Mouse (Mus musculus): Measurements from ENCODE around the gene Nckap5. TPM values are rescaled to one million over a fixed set of nuclear protein-coding genes. Genes with fewer than 3 reads are reported as not detected.

Gene Nckap5
- polyA plus RNA-seq, 1 experiment from 2014 or later = 24.1 TPM

GRCm38 (mm10) chr1:126432285-126432684, 398.3 kb downstream of the Nckap5 start:
- WGBS = 85% methylated on average over 4 of the region's 4 CpGs
- no peak for ATAC-seq (ENCODE audit: low FRiP score)

GRCm38 (mm10) chr1:126431594-126431993, 399.0 kb downstream of the Nckap5 start:
- 31% methylated on average over 5 of the region's 5 CpGs for WGBS
- Histone ChIP-seq H3K4me1 (no peaks in the 10 kb centered on the region), H3K36me3 (no peaks in the 10 kb centered on the region), H3K27me3 (no peaks in the 10 kb centered on the region), H3K27ac (no peak overlapping the region), H3K9me3 (replicated peaks) (no peaks in the 10 kb centered on the region), H3K9ac (no peak overlapping the region), H3K4me3 (no peak overlapping the region), H3K4me2 (replicated peaks) (no peak overlapping the region)
- ATAC-seq (ENCODE audit: low FRiP score) = peak; percentile 72

More at GRCm38 (mm10) chr1:126432285-126432684, 398.3 kb downstream of the Nckap5 start:
- Histone ChIP-seq H3K4me3 (no peak overlapping the region), H3K27ac (no peak overlapping the region), H3K4me2 (replicated peaks) (no peak overlapping the region), H3K9me3 (replicated peaks) (no peaks in the 10 kb centered on the region), H3K27me3 (no peaks in the 10 kb centered on the region), H3K4me1 (peaks cover 5% of the 10 kb centered on the region; the same call in 1 of the 2 replicates), H3K9ac (no peak overlapping the region), H3K36me3 (no peaks in the 10 kb centered on the region)

- Histone ChIP-seq H3K27ac (no peak overlapping the region), H3K9me3 (replicated peaks) (no peaks in the 10 kb centered on the region), H3K4me3 (no peak overlapping the region), H3K4me2 (replicated peaks) (no peak overlapping the region), H3K27me3 (no peaks in the 10 kb centered on the region), H3K36me3 (no peaks in the 10 kb centered on the region), H3K4me1 (no peaks in the 10 kb centered on the region; the same call in 1 of the 2 replicates), H3K9ac (no peak overlapping the region)
- WGBS = 92% methylated on average over 5 of the region's 5 CpGs
- ATAC-seq (ENCODE audit: low FRiP score) = no peak
Observed at GRCm38 (mm10) chr1:126411426-126411825, 419.2 kb downstream of the Nckap5 start.

- Histone ChIP-seq H3K4me2 (replicated peaks) (no peak overlapping the region), H3K27me3 (no peaks in the 10 kb centered on the region), H3K36me3 (no peaks in the 10 kb centered on the region), H3K9ac (no peak overlapping the region), H3K4me1 (no peaks in the 10 kb centered on the region), H3K9me3 (replicated peaks) (no peaks in the 10 kb centered on the region), H3K4me3 (no peak overlapping the region), H3K27ac (no peak overlapping the region)
- no peak for ATAC-seq (ENCODE audit: low FRiP score)
- 29% methylated on average over 4 of the region's 4 CpGs for WGBS
Observed at GRCm38 (mm10) chr1:126407886-126408285, 422.7 kb downstream of the Nckap5 start.

GRCm38 (mm10) chr1:126405543-126405942, 425.1 kb downstream of the Nckap5 start:
- Histone ChIP-seq H3K36me3 (no peaks in the 10 kb centered on the region), H3K4me1 (no peaks in the 10 kb centered on the region), H3K27me3 (no peaks in the 10 kb centered on the region), H3K9ac (no peak overlapping the region), H3K4me2 (replicated peaks) (no peak overlapping the region), H3K9me3 (replicated peaks) (no peaks in the 10 kb centered on the region), H3K4me3 (no peak overlapping the region), H3K27ac (no peak overlapping the region)
- no peak for ATAC-seq (ENCODE audit: low FRiP score)
- WGBS = 94% methylated on average over 2 of the region's 2 CpGs

- ATAC-seq (ENCODE audit: low FRiP score) = no peak
- no peaks in the 10 kb centered on the region for H3K27me3 ChIP-seq
Observed at GRCm38 (mm10) chr1:126403970-126404369, 426.6 kb downstream of the Nckap5 start.

GRCm38 (mm10) chr1:126391204-126391603, 439.4 kb downstream of the Nckap5 start:
- peaks cover 4% of the 10 kb centered on the region; the same call in 1 of the 2 replicates for H3K4me1 ChIP-seq
- ATAC-seq (ENCODE audit: low FRiP score) = no peak

More at GRCm38 (mm10) chr1:126403970-126404369, 426.6 kb downstream of the Nckap5 start:
- H3K9ac ChIP-seq = no peak overlapping the region
- no peaks in the 10 kb centered on the region for H3K36me3 ChIP-seq
- H3K4me2 ChIP-seq (replicated peaks) = no peak overlapping the region
- no peak overlapping the region for H3K27ac ChIP-seq
- H3K4me3 ChIP-seq = no peak overlapping the region
- no peaks in the 10 kb centered on the region for H3K4me1 ChIP-seq
- no peaks in the 10 kb centered on the region for H3K9me3 ChIP-seq (replicated peaks)

GRCm38 (mm10) chr1:126377339-126377980, 453.1 kb downstream of the Nckap5 start:
- H3K4me3 ChIP-seq = no peak overlapping the region
- 71% methylated on average over 9 of the region's 9 CpGs for WGBS
- no peak for ATAC-seq (ENCODE audit: low FRiP score)
- no peaks in the 10 kb centered on the region for H3K36me3 ChIP-seq
- no peaks in the 10 kb centered on the region for H3K9me3 ChIP-seq (replicated peaks)
- H3K9ac ChIP-seq = no peak overlapping the region
- H3K4me2 ChIP-seq (replicated peaks) = no peak overlapping the region
- no peaks in the 10 kb centered on the region for H3K4me1 ChIP-seq
- H3K27me3 ChIP-seq = no peaks in the 10 kb centered on the region
- H3K27ac ChIP-seq = no peak overlapping the region

More at GRCm38 (mm10) chr1:126391204-126391603, 439.4 kb downstream of the Nckap5 start:
- Histone ChIP-seq H3K27ac (no peak overlapping the region), H3K4me3 (no peak overlapping the region), H3K9me3 (replicated peaks) (no peaks in the 10 kb centered on the region), H3K4me2 (replicated peaks) (no peak overlapping the region), H3K9ac (no peak overlapping the region), H3K27me3 (no peaks in the 10 kb centered on the region), H3K36me3 (no peaks in the 10 kb centered on the region)
- 81% methylated on average over 4 of the region's 4 CpGs for WGBS

- no peak for ATAC-seq (ENCODE audit: low FRiP score)
- 69% methylated on average over 2 of the region's 2 CpGs for WGBS
Observed at GRCm38 (mm10) chr1:126366736-126367135, 463.9 kb downstream of the Nckap5 start.

GRCm38 (mm10) chr1:126364556-126364955, 466.0 kb downstream of the Nckap5 start:
- Histone ChIP-seq H3K27ac (no peak overlapping the region), H3K9me3 (replicated peaks) (no peaks in the 10 kb centered on the region), H3K4me3 (no peak overlapping the region), H3K36me3 (no peaks in the 10 kb centered on the region), H3K4me2 (replicated peaks) (no peak overlapping the region), H3K9ac (no peak overlapping the region), H3K27me3 (no peaks in the 10 kb centered on the region), H3K4me1 (no peaks in the 10 kb centered on the region; the same call in 1 of the 2 replicates)
- no peak for ATAC-seq (ENCODE audit: low FRiP score)
- 74% methylated on average over 6 of the region's 6 CpGs for WGBS

More at GRCm38 (mm10) chr1:126366736-126367135, 463.9 kb downstream of the Nckap5 start:
- no peak overlapping the region for H3K4me3 ChIP-seq
- H3K4me1 ChIP-seq = no peaks in the 10 kb centered on the region
- no peaks in the 10 kb centered on the region for H3K27me3 ChIP-seq
- H3K9me3 ChIP-seq (replicated peaks) = no peaks in the 10 kb centered on the region
- H3K9ac ChIP-seq = no peak overlapping the region
- H3K27ac ChIP-seq = no peak overlapping the region
- no peak overlapping the region for H3K4me2 ChIP-seq (replicated peaks)
- H3K36me3 ChIP-seq = no peaks in the 10 kb centered on the region

- Histone ChIP-seq H3K4me2 (replicated peaks) (no peak overlapping the region), H3K4me1 (no peaks in the 10 kb centered on the region; the same call in 1 of the 2 replicates), H3K9ac (no peak overlapping the region), H3K27me3 (no peaks in the 10 kb centered on the region), H3K36me3 (no peaks in the 10 kb centered on the region), H3K4me3 (no peak overlapping the region), H3K9me3 (replicated peaks) (no peaks in the 10 kb centered on the region), H3K27ac (no peak overlapping the region)
- no peak for ATAC-seq (ENCODE audit: low FRiP score)
- WGBS = 87% methylated on average over 6 of the region's 6 CpGs
Observed at GRCm38 (mm10) chr1:126360531-126361220, 469.9 kb downstream of the Nckap5 start.

- ATAC-seq (ENCODE audit: low FRiP score) = no peak
- Histone ChIP-seq H3K9me3 (replicated peaks) (no peaks in the 10 kb centered on the region), H3K4me1 (no peaks in the 10 kb centered on the region; the same call in 1 of the 2 replicates), H3K4me2 (replicated peaks) (no peak overlapping the region), H3K4me3 (no peak overlapping the region), H3K27ac (no peak overlapping the region), H3K36me3 (no peaks in the 10 kb centered on the region), H3K27me3 (no peaks in the 10 kb centered on the region), H3K9ac (no peak overlapping the region)
- 81% methylated on average over 3 of the region's 3 CpGs for WGBS
Observed at GRCm38 (mm10) chr1:126360111-126360510, 470.5 kb downstream of the Nckap5 start.
